Mouse (Mus musculus) forebrain, embryonic 12.5 days (tissue): ENCODE measurements around the gene Adam19. TPM values are rescaled to one million over a fixed set of nuclear protein-coding genes. Genes with fewer than 3 reads are reported as not detected.

Source experiments
- ATAC-seq: fragments of 200-750 bp; cut with Nextera tagmentation; 2 replicates; pipeline ENCODE4 v1.8.0; 2017; ENCODE audit warnings: moderate TSS enrichment; ENCODE audit not compliant: low FRiP score
- H3K27ac ChIP-seq: fragments of 300-500 bp; sonication (generic); 2 replicates; pipeline ENCODE4 v1.5.1; 2016; ENCODE audit warnings: mild to moderate bottlenecking
- H3K27me3 ChIP-seq: fragments of 300-500 bp; sonication (generic); 2 replicates; pipeline ENCODE4 v1.6.1; 2016; ENCODE audit warnings: mild to moderate bottlenecking
- H3K36me3 ChIP-seq: fragments of 300-500 bp; sonication (generic); replicated peaks from 2 replicates; pipeline ENCODE4 v1.6.1; 2016; ENCODE audit warnings: mild to moderate bottlenecking
- H3K4me1 ChIP-seq: fragments of 300-500 bp; sonication (generic); 2 replicates; pipeline ENCODE4 v1.6.1; 2016
- H3K4me2 ChIP-seq: fragments of 300-500 bp; sonication (generic); 2 replicates; pipeline ENCODE4 v1.6.1; 2016; ENCODE audit warnings: mild to moderate bottlenecking, moderate library complexity
- H3K4me3 ChIP-seq: fragments of 300-500 bp; sonication (generic); replicated peaks from 2 replicates; pipeline ENCODE4 v1.5.1; 2016; ENCODE audit warnings: mild to moderate bottlenecking
- H3K9ac ChIP-seq: fragments of 300-500 bp; sonication (generic); 2 replicates; pipeline ENCODE4 v1.6.1; 2016; ENCODE audit warnings: mild to moderate bottlenecking
- H3K9me3 ChIP-seq: fragments of 300-500 bp; sonication (generic); 2 replicates; pipeline ENCODE4 v1.6.1; 2016
- WGBS: fragments of 180-500 bp; shearing (Covaris S2); methylation state at CpG from one replicate; pipeline ENCODE4 v1.1.7; 2016; 5-methylcytosine and 5-hydroxymethylcytosine counted together
- polyA plus RNA-seq: library from polyadenylated mRNA; unstranded; fragments of >200 nt; fragmentation: Nextera tagmentation; extraction: Ambion mirVana; gene quantifications from 2 replicates; pipeline ENCODE4 v1.2.1, GENCODE M21; 2016

The Adam19 gene
- polyA plus RNA-seq, 1 experiment from 2014 or later: 9.7 TPM

- 35% methylated on average over 17 of the region's 17 CpGs for WGBS
- H3K27me3 ChIP-seq: no peaks in the 10 kb centered on the region
- no peak overlapping the region; the same call in 1 of the 2 replicates for H3K4me2 ChIP-seq
- H3K9me3 ChIP-seq: no peaks in the 10 kb centered on the region
- H3K4me3 ChIP-seq: no peak overlapping the region
- no peak overlapping the region for H3K9ac ChIP-seq
- peak overlapping the region; percentile 68; the same call in 1 of the 2 replicates for H3K27ac ChIP-seq
- peaks cover 29% of the 10 kb centered on the region for H3K4me1 ChIP-seq
- ATAC-seq: peak; percentile 28; the same call in 1 of the 2 replicates
- H3K36me3 ChIP-seq: no peaks in the 10 kb centered on the region; the same call in 1 of the 2 replicates
These were observed 13.7 kb downstream of the Adam19 start for GRCm38 (mm10) chr11:46069408-46070003.

DNA sequence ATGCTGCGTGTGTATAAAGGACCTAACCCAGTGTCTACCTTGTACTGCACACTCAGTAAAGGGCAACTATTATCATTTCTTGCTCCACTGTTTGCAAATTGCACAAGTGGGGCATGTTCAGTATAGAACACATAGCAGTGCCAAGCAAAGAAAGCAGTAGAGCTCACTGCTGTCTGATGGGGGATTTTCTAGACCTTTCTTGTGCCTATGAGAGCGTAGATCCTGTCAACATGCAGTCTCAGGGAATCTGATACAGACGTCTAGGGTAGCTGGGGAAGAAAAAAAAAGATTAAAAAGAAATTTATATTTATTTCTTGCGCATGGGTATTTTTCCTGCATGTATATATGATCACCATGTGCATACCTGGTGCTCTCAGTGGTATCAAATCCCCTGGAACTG is 14.4 kb downstream of the Adam19 start:
- Histone ChIP-seq H3K4me1 (peaks cover 24% of the 10 kb centered on the region), H3K4me2 (no peak overlapping the region), H3K27ac (no peak overlapping the region), H3K27me3 (no peaks in the 10 kb centered on the region), H3K9ac (no peak overlapping the region), H3K36me3 (no peaks in the 10 kb centered on the region; the same call in 1 of the 2 replicates), H3K9me3 (no peaks in the 10 kb centered on the region), H3K4me3 (no peak overlapping the region)
- 86% methylated on average over 4 of the region's 4 CpGs for WGBS
- no peak for ATAC-seq

DNA sequence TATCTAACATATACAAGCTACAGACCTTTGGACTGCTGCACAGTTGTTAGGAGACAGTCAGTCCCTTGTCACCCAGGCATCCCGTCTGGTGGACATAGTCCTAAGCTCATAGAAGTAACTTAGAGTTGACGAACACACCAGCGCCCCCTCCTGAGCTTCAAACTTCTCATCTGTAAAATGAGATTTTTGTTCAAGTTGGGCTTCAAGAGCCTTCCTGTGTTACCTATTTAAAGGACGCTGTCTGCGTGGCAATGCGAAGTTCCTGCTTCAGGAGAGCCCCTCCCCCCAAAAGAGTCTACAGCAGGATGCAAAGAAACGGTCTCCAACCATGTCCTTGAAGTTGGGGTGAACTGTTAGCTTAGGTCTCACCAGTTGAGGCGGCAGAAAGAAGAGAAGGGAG is 15.0 kb downstream of the Adam19 start:
- Histone ChIP-seq H3K4me2 (no peak overlapping the region), H3K9ac (no peak overlapping the region), H3K4me3 (no peak overlapping the region), H3K36me3 (no peaks in the 10 kb centered on the region), H3K4me1 (peaks cover 17% of the 10 kb centered on the region), H3K9me3 (no peaks in the 10 kb centered on the region), H3K27me3 (no peaks in the 10 kb centered on the region), H3K27ac (no peak overlapping the region)
- no peak for ATAC-seq
- 65% methylated on average over 8 of the region's 8 CpGs for WGBS

DNA sequence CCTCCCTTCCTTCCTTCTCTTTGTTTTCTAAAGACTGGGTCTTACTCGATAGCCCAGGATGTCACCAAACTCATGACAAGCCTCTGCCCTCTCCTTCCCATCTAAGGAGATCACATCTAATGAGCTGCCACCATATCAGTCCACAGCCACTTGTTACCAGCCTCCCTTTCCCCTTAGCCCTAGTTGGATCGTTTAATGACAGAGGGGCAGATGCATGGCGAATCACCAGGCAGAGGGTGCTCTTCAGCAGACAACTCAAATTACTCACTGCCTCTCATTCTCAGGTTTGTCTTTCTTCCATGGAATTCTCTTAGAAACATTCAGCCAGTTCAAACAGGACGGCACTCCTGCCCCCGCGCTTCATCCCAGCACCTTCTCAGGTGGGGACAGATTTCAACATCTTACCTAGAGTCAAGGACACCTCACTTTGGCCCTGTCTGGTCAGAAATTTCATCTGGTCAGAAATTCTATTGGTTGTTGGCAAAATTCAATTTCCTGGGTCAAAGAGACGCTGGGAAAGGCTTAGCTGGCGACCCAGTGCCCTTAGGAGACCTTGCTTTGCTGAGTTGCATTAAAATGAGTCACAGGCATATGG is 16.8 kb downstream of the Adam19 start:
- 68% methylated on average over 8 of the region's 8 CpGs for WGBS
- no peak overlapping the region for H3K27ac ChIP-seq
- H3K4me1 ChIP-seq: peaks cover 16% of the 10 kb centered on the region
- no peak overlapping the region for H3K4me2 ChIP-seq
- 0 out of 2 replicates have a peak, but pooled peaks cover 5% of the 10 kb centered on the region for H3K9me3 ChIP-seq
- H3K27me3 ChIP-seq: no peaks in the 10 kb centered on the region
- H3K9ac ChIP-seq: no peak overlapping the region
- H3K4me3 ChIP-seq: no peak overlapping the region
- no peak for ATAC-seq
- H3K36me3 ChIP-seq: no peaks in the 10 kb centered on the region

DNA sequence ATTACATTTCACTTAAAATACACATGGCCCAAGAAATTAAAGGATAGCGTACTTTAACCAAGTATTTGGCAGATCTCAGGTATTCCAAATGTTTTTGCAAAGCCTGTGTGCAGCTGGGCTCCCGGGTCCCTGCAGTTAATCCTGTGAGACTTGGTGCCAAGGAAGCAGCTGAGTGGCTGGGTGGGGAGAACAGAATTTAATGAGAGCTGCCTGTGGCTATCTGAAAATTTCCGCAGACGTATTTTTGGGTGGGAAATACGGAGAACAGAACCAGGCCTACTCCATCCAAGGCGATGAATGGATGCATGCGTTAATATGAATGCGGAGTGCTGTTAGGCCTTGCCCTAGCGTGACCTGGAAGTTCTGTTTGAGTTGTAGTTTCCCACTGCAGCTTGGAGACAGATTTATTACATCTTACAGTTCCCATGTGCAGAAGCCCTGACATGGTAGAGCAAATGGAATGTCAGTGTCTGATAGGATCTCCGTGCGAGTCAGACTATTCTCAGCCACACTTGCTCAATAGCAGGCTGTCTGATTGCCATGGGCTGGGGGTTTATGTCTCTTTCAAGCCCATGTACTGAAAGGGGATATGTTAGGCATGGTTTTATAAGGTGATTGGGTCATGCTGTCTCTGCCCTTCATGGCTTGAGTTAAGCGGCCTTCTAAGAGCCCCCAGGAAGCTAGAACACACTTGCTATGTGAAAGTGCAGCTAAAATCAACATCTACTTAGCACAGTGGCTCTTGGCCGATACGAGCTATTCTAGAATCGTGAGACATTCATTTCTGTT is 17.5 kb downstream of the Adam19 start:
- H3K9me3 ChIP-seq: 0 out of 2 replicates have a peak, but pooled peaks cover 5% of the 10 kb centered on the region
- H3K27me3 ChIP-seq: no peaks in the 10 kb centered on the region
- H3K4me2 ChIP-seq: no peak overlapping the region
- peaks cover 16% of the 10 kb centered on the region for H3K4me1 ChIP-seq
- ATAC-seq: no peak
- no peaks in the 10 kb centered on the region for H3K36me3 ChIP-seq
- no peak overlapping the region for H3K4me3 ChIP-seq
- H3K9ac ChIP-seq: no peak overlapping the region
- no peak overlapping the region for H3K27ac ChIP-seq
- WGBS: 83% methylated on average over 15 of the region's 15 CpGs

DNA sequence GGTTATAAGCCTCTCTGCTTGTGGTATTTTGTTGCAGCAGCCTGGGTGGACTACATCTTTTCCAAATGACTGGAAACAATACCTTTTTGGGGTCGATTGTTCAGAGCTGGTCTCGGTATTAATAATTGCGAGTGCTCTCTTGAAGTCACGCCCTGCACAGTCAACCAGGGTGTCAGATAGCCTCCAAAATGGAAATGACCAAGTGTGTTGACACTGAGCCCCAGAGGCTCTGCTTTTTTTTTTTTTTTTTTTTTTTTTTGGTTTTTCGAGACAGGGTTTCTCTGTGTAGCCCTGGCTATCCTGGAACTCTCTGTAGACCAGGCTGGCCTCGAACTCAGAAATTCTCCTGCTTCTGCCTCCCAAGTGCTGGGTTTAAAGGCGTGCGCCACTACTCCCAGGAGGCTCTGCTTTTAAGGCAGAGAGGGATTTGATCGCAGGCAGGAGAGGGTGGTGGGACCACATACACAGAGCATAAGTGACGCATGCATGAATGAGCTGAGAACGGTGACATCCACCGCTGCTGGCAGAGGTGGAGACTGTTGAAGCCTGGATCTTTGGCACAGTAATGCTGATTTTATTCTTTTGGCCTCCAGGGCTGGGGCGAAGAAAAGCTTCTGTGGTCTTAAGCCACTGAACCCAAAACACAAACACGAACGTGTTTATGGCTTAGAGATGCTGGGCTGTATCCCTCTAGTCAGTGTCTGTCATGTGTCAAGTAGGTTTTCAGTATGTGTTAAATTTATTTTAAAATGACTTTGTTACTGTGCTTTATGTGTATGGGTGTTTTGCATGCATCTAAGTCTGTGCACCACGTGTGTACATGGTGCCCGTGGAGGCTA is 18.3 kb downstream of the Adam19 start:
- peaks cover 11% of the 10 kb centered on the region for H3K4me1 ChIP-seq
- H3K27ac ChIP-seq: no peak overlapping the region
- no peak overlapping the region for H3K9ac ChIP-seq
- no peak for ATAC-seq
- H3K9me3 ChIP-seq: 0 out of 2 replicates have a peak, but pooled peaks cover 5% of the 10 kb centered on the region
- no peak overlapping the region for H3K4me2 ChIP-seq
- 87% methylated on average over 17 of the region's 17 CpGs for WGBS
- no peaks in the 10 kb centered on the region for H3K27me3 ChIP-seq
- H3K36me3 ChIP-seq: no peaks in the 10 kb centered on the region
- no peak overlapping the region for H3K4me3 ChIP-seq

DNA sequence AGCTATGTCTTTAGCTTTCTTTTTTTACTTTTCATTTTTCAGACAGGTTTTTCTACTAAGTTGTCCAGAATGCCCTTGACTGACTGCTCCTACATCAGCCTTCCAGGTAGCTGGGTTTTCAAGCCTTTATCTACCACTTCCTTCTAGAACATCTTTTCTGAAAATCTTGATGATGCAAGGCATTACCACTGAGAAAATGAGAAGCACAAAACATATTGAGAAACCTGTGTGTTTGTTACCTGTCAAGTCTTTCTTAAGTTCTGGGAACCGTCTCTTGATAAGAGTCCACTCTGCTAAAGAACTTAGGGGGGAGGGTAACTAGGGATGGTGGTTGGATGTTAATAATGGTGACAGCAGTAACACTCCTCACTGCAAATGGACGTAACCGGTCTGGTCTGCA is 19.7 kb downstream of the Adam19 start:
- WGBS: 91% methylated on average over 3 of the region's 3 CpGs
- 0 out of 2 replicates have a peak, but pooled peaks cover 5% of the 10 kb centered on the region for H3K9me3 ChIP-seq

GRCm38 (mm10) chr11:46076442-46077158 is 20.8 kb downstream of the Adam19 start:
- Histone ChIP-seq H3K27me3 (no peaks in the 10 kb centered on the region), H3K4me1 (no peaks in the 10 kb centered on the region), H3K9ac (no peak overlapping the region), H3K27ac (no peak overlapping the region), H3K9me3 (0 out of 2 replicates have a peak, but pooled peaks cover 5% of the 10 kb centered on the region), H3K4me2 (no peak overlapping the region), H3K36me3 (no peaks in the 10 kb centered on the region), H3K4me3 (no peak overlapping the region)
- no peak for ATAC-seq
- 94% methylated on average over 11 of the region's 11 CpGs for WGBS

More for the DNA sequence above, 19.7 kb downstream of the Adam19 start:
- no peaks in the 10 kb centered on the region for H3K4me1 ChIP-seq
- H3K4me3 ChIP-seq: no peak overlapping the region
- no peak for ATAC-seq
- H3K27ac ChIP-seq: no peak overlapping the region
- no peak overlapping the region for H3K4me2 ChIP-seq
- H3K36me3 ChIP-seq: no peaks in the 10 kb centered on the region
- H3K9ac ChIP-seq: no peak overlapping the region
- H3K27me3 ChIP-seq: no peaks in the 10 kb centered on the region

DNA sequence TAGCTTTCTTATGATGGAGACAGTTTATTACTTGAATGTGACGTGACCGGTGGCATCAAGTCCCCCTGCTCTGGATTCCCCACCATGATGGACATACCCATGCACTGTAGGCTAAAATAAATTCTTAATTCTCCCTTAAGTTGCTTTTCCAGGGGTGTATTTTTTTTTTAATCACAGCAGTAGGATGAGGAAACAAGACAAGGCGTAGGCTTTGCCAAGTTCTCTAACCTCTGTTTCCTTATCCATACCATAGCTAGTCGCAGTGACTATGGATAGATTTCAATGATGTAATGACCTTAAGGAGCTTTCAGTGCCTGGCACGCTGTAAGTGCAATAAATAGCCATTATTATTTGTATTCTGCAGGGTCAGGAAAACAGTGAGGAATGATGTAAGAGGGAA is 21.5 kb downstream of the Adam19 start:
- Histone ChIP-seq H3K4me1 (no peaks in the 10 kb centered on the region), H3K9me3 (0 out of 2 replicates have a peak, but pooled peaks cover 5% of the 10 kb centered on the region), H3K27ac (no peak overlapping the region), H3K4me2 (no peak overlapping the region), H3K4me3 (no peak overlapping the region), H3K36me3 (no peaks in the 10 kb centered on the region), H3K27me3 (no peaks in the 10 kb centered on the region), H3K9ac (no peak overlapping the region)
- ATAC-seq: no peak
- WGBS: 93% methylated on average over 5 of the region's 5 CpGs

DNA sequence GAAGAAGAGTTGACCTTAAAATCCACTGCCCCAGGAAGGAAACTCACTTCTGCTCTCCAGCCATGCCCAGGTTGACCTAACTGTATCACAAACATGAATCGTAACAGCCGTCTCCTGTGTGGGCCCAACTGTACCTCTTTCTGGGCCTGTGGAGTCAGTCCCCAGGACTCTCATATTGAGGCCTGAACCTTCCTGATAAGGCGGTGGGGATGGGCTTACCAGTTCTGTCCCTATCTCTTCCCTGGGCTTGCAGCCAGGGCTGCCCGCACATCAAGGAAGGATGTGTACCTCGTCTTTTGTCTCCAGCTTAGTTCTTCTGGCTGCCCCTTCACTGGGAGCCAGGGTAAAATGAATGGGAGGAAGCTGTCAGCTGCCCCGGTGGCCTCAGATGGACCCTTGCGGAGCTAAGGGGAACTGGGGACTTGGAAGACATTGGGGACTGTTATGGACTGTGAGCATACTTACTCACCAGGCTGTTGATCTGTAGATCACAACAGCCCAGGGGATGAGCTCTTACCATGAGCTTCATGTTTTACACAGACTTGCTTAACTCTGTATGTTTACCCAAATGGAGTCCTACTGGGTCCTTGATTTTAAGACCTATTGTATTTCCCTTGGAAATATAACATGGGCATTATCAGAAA is 22.1 kb downstream of the Adam19 start:
- Histone ChIP-seq H3K27ac (no peak overlapping the region), H3K36me3 (no peaks in the 10 kb centered on the region), H3K4me1 (no peaks in the 10 kb centered on the region), H3K9me3 (0 out of 2 replicates have a peak, but pooled peaks cover 5% of the 10 kb centered on the region), H3K9ac (no peak overlapping the region), H3K27me3 (no peaks in the 10 kb centered on the region), H3K4me3 (no peak overlapping the region), H3K4me2 (no peak overlapping the region)
- no peak for ATAC-seq
- WGBS: 88% methylated on average over 7 of the region's 7 CpGs

DNA sequence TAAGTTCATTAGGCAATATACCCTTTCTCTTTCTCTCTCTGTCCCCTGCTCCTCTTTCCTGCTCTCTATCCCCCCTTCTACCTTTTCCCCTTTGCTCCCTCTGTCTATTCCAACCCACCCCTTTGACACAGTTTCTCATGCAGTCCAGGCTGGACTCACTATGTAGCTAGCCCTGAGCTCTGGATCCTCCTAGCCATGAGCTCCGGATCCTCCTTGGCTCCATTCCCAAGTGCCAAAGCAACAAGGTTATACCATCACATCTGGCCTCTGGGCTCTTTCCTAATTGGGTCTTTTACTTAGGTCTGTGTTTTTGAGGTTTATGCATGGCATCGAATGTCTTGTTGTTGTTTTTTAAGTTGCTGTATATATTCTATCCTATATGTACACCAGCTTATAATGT is 25.3 kb downstream of the Adam19 start:
- no peaks in the 10 kb centered on the region for H3K4me1 ChIP-seq
- no peak overlapping the region for H3K4me2 ChIP-seq
- 98% methylated on average over 2 of the region's 2 CpGs for WGBS
- 0 out of 2 replicates have a peak, but pooled peaks cover 5% of the 10 kb centered on the region for H3K9me3 ChIP-seq
- H3K27ac ChIP-seq: no peak overlapping the region
- no peaks in the 10 kb centered on the region for H3K36me3 ChIP-seq
- ATAC-seq: no peak
- no peak overlapping the region for H3K9ac ChIP-seq
- no peaks in the 10 kb centered on the region for H3K27me3 ChIP-seq
- H3K4me3 ChIP-seq: no peak overlapping the region
